Mouse (Mus musculus): ENCODE measurements around the gene Gprc5d.

Gprc5d gene

GRCm38 (mm10) chr6:135066795-135067445 is 51.2 kb downstream of the Gprc5d start:
- DNase-seq (ENCODE audit: low spot score): no peak

GRCm38 (mm10) chr6:135065236-135065957 is 52.7 kb downstream of the Gprc5d start, which contains the start of gene Gprc5a:
Gene Gprc5a, plus strand, starts transcription at chr6:135065651.
- DNase-seq (ENCODE audit: low spot score): peak; percentile 20

- no peak for DNase-seq (ENCODE audit: low spot score)
These were observed 53.5 kb downstream of the Gprc5d start for GRCm38 (mm10) chr6:135064621-135065020.

GRCm38 (mm10) chr6:135060728-135061127 is 57.4 kb downstream of the Gprc5d start:
- DNase-seq (ENCODE audit: low spot score): no peak
